Mouse (Mus musculus) kidney, embryonic 16.5 days (tissue): Measurements from ENCODE around the gene Thada. TPM values are rescaled to one million over a fixed set of nuclear protein-coding genes. Genes with fewer than 3 reads are reported as not detected.

Experiments used
- ATAC-seq: fragments of 200-750 bp; cut with Nextera tagmentation; 2 replicates; pipeline ENCODE4 v1.8.0; 2017; ENCODE audit warnings: moderate TSS enrichment; ENCODE audit not compliant: low FRiP score, low TSS enrichment
- H3K27ac ChIP-seq: fragments of 300-500 bp; sonication (generic); 2 replicates; pipeline ENCODE4 v1.5.1; 2014; ENCODE audit warnings: low read length
- H3K27me3 ChIP-seq: fragments of 300-500 bp; sonication (generic); 2 replicates; pipeline ENCODE4 v1.6.1; 2014; ENCODE audit warnings: low read length, control low read depth, mixed read lengths; ENCODE audit not compliant: insufficient read depth
- H3K36me3 ChIP-seq: fragments of 300-500 bp; sonication (generic); 2 replicates; pipeline ENCODE4 v1.6.1; 2014; ENCODE audit warnings: low read length, control low read depth, mixed read lengths; ENCODE audit not compliant: insufficient read depth
- H3K4me1 ChIP-seq: fragments of 300-500 bp; sonication (generic); 2 replicates; pipeline ENCODE4 v1.6.1; 2014; ENCODE audit warnings: low read length, control low read depth, mixed read lengths; ENCODE audit not compliant: insufficient read depth
- H3K4me2 ChIP-seq: fragments of 300-500 bp; sonication (generic); replicated peaks from 2 replicates; pipeline ENCODE4 v1.6.1; 2014; ENCODE audit warnings: low read depth, low read length
- H3K4me3 ChIP-seq: fragments of 300-500 bp; sonication (generic); 2 replicates; pipeline ENCODE4 v1.5.1; 2014; ENCODE audit warnings: mild to moderate bottlenecking, low read length
- H3K9ac ChIP-seq: fragments of 300-500 bp; sonication (generic); replicated peaks from 2 replicates; pipeline ENCODE4 v1.6.1; 2014; ENCODE audit warnings: low read length
- H3K9me3 ChIP-seq: fragments of 300-500 bp; sonication (generic); 2 replicates; pipeline ENCODE4 v1.6.1; 2016; ENCODE audit warnings: low read length, control low read depth
- WGBS: fragments of 180-500 bp; shearing (Covaris S2); extraction: QIAGEN DNeasy Blood & Tissue Kit; methylation state at CpG from one replicate; pipeline ENCODE4 v1.1.7; 2014; 5-methylcytosine and 5-hydroxymethylcytosine counted together
- polyA plus RNA-seq: library from polyadenylated mRNA; unstranded; fragments of >200 nt; fragmentation: Nextera tagmentation; extraction: Ambion mirVana; gene quantifications from 2 replicates; pipeline ENCODE4 v1.2.1, GENCODE M21; 2015

Gene Thada
- polyA plus RNA-seq, 1 experiment from 2014 or later: 9.2 TPM

GRCm38 (mm10) chr17:84151306-84151705 lies 314.7 kb downstream of the Thada start:
- Histone ChIP-seq H3K36me3 (no peaks in the 10 kb centered on the region), H3K9ac (no peak overlapping the region), H3K4me3 (no peak overlapping the region), H3K27me3 (no peaks in the 10 kb centered on the region), H3K9me3 (no peaks in the 10 kb centered on the region), H3K27ac (no peak overlapping the region), H3K4me2 (no peak overlapping the region), H3K4me1 (peaks cover 38% of the 10 kb centered on the region)
- WGBS: 33% methylated on average over 6 of the region's 6 CpGs
- ATAC-seq: no peak

GRCm38 (mm10) chr17:84150291-84150690 lies 315.7 kb downstream of the Thada start:
- H3K9me3 ChIP-seq: no peaks in the 10 kb centered on the region
- no peak overlapping the region for H3K4me3 ChIP-seq
- H3K4me1 ChIP-seq: peaks cover 39% of the 10 kb centered on the region
- H3K27me3 ChIP-seq: no peaks in the 10 kb centered on the region
- no peak overlapping the region for H3K4me2 ChIP-seq
- ATAC-seq: no peak
- no peak overlapping the region for H3K9ac ChIP-seq
- H3K27ac ChIP-seq: no peak overlapping the region
- WGBS: 75% methylated on average over 8 of the region's 8 CpGs
- H3K36me3 ChIP-seq: no peaks in the 10 kb centered on the region

DNA sequence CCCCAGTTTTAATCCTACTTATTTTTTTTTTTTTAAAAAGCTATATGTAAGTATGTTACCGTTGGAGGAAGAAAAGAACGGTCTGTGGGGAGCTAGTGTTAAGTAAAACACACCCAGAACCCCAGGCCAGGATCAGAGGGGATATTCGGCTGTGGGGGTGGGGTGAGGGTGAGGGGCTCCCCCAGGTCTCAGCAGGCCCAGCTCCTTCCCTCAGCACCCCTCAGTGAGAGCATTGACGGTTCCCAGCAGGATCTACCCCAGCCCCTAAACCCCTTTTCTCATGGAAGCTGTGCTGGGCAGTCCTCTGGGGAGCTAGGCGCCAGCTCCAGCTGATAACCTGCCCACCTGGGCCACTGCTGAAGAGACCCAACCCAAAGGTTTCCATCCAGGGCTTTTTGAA lies 316.4 kb downstream of the Thada start:
- H3K4me2 ChIP-seq: no peak overlapping the region
- ATAC-seq: no peak
- H3K36me3 ChIP-seq: no peaks in the 10 kb centered on the region
- WGBS: 70% methylated on average over 5 of the region's 5 CpGs
- no peak overlapping the region for H3K4me3 ChIP-seq
- H3K27ac ChIP-seq: no peak overlapping the region
- H3K4me1 ChIP-seq: peaks cover 40% of the 10 kb centered on the region
- no peaks in the 10 kb centered on the region for H3K27me3 ChIP-seq
- H3K9me3 ChIP-seq: no peaks in the 10 kb centered on the region
- H3K9ac ChIP-seq: 0 out of 2 replicates have a peak overlapping the region, but pooled peaks have one; percentile 17

GRCm38 (mm10) chr17:84148499-84149484 lies 317.2 kb downstream of the Thada start:
- H3K27me3 ChIP-seq: no peaks in the 10 kb centered on the region
- 43% methylated on average over 11 of the region's 11 CpGs for WGBS
- no peaks in the 10 kb centered on the region for H3K36me3 ChIP-seq
- peaks cover 40% of the 10 kb centered on the region for H3K4me1 ChIP-seq
- H3K9me3 ChIP-seq: no peaks in the 10 kb centered on the region
- ATAC-seq: peak; percentile 44
- peak overlapping the region; percentile 53 for H3K27ac ChIP-seq
- H3K4me2 ChIP-seq: no peak overlapping the region
- H3K4me3 ChIP-seq: no peak overlapping the region
- no peak overlapping the region for H3K9ac ChIP-seq

DNA sequence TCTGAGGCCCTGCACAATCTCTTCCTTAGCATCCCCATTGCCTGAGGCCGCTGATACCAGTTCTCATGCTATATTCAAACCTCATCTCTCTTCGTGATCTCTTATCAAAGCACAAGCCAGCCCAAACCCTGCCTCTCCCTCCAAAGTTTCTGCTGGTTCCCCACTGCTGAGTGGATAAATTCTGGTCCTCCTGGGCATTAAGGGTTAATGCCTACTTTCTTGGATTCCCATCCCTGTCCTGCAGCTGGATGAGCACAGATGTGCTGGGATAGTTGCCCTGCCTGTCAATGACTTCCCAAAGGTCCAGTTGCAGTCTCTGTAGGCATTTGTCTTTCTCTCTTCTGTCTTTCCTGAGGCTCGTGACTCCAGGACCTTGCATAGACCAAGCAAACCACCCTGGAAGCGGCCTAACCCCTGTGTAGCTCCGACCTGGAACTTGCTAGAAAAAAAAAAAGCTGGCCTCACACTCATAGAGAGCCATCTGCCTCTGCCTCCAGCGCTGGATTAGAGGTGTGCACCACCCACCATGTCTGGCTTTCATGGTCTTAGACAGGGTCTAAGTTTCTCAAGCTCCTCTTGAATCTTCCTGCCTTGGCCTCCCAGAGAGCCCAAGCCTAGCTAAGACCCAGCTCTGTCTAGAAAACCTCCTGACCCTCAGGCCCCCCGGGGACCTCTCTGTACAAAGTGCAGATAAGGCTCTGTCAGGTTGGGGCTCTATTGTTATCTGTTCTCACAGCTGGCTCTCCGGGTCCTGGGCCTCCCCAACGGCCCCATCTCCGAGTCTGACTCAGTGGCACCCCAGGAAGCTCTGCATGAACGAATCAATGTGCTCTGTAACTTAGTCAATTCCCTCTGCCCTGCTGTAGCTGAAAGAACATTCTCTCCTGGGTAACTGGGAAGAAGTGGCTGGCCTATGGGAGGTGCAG lies 318.6 kb downstream of the Thada start:
- no peaks in the 10 kb centered on the region for H3K9me3 ChIP-seq
- peaks cover 54% of the 10 kb centered on the region for H3K4me1 ChIP-seq
- WGBS: 71% methylated on average over 11 of the region's 11 CpGs
- H3K4me3 ChIP-seq: no peak overlapping the region
- ATAC-seq: no peak
- H3K27me3 ChIP-seq: no peaks in the 10 kb centered on the region
- no peak overlapping the region for H3K27ac ChIP-seq
- H3K9ac ChIP-seq: no peak overlapping the region
- H3K36me3 ChIP-seq: no peaks in the 10 kb centered on the region
- H3K4me2 ChIP-seq: no peak overlapping the region

DNA sequence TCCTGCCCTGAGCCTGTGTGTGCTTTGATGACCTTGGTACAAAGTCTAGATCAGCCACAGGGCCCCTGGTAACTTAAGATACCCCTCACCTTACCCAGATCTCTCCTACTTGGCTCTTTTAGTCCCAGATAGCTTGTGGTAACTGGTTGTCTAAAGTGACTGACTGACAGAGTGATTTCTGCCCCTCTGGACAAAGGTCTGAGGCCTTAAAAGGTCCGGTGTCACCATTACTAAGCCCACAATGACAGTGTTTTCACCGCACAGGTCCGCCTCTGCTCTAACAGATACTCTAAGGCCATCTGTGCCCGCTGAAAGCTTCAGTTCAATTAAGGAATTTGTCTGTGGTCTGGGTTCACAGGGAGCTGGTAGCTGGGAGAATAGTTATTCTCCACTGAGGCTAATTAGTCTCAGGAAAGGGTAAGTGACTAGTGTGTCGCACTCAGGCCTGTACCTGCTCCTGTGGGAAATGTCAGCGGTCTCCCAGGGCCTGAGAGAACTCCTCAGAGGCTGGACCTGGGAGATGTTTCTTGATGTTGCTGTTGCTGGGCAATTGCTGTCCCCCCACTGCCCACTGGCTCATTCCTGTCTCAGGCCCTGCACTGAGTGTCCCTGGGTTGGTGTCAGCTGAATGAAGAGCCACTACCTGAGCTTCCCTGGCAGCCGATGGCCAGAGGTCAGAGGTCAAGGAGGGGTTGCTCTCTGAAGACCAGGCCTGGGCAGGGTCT lies 319.4 kb downstream of the Thada start:
- ATAC-seq: no peak
- H3K27me3 ChIP-seq: no peaks in the 10 kb centered on the region
- no peak overlapping the region for H3K4me2 ChIP-seq
- 50% methylated on average over 7 of the region's 7 CpGs for WGBS
- no peaks in the 10 kb centered on the region for H3K36me3 ChIP-seq
- H3K4me3 ChIP-seq: no peak overlapping the region
- peak overlapping the region; percentile 37; the same call in 1 of the 2 replicates for H3K9ac ChIP-seq
- H3K9me3 ChIP-seq: no peaks in the 10 kb centered on the region
- H3K4me1 ChIP-seq: peaks cover 61% of the 10 kb centered on the region
- peak overlapping the region; percentile 66 for H3K27ac ChIP-seq

DNA sequence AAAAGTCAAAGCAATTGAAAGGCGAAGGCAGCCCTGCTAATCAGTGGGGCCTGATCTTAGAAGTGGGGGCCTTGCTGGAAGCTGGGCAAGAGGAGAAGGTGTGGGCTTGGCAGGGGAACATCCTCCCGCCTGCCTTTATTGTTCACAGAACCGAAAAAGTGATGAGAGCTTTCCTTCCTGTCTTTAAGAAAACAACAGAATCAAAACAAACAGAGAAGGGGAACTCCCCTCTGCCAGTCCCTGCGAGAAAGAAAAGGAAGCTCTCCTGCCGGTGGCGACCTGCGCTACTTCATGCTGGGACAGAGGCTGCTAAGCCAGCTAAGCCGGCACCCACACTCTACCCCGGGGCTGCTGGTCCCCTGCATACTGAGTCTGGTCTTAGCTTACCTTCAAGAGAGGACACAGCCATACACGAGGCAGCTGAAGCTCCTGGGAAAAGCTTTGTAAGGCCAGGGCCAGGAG lies 320.1 kb downstream of the Thada start:
- H3K36me3 ChIP-seq: no peaks in the 10 kb centered on the region
- 17% methylated on average over 10 of the region's 10 CpGs for WGBS
- no peaks in the 10 kb centered on the region for H3K9me3 ChIP-seq
- H3K27ac ChIP-seq: peak overlapping the region; percentile 66
- H3K9ac ChIP-seq: peak overlapping the region; percentile 37; the same call in 1 of the 2 replicates
- peaks cover 60% of the 10 kb centered on the region for H3K4me1 ChIP-seq
- no peaks in the 10 kb centered on the region for H3K27me3 ChIP-seq
- H3K4me3 ChIP-seq: no peak overlapping the region
- ATAC-seq: 0 out of 2 replicates have a peak, but pooled peaks have one; percentile 19
- H3K4me2 ChIP-seq: no peak overlapping the region

- Histone ChIP-seq H3K27ac (peak overlapping the region; percentile 66; the same call in 1 of the 2 replicates), H3K4me1 (peaks cover 64% of the 10 kb centered on the region), H3K27me3 (no peaks in the 10 kb centered on the region), H3K4me2 (no peak overlapping the region), H3K36me3 (no peaks in the 10 kb centered on the region), H3K9me3 (no peaks in the 10 kb centered on the region), H3K9ac (0 out of 2 replicates have a peak overlapping the region, but pooled peaks have one; percentile 37), H3K4me3 (no peak overlapping the region)
- WGBS: 85% methylated on average over 5 of the region's 5 CpGs
- no peak for ATAC-seq
Measured at GRCm38 (mm10) chr17:84144762-84145599, 321.0 kb downstream of the Thada start.
